Mouse (Mus musculus) hindbrain, postnatal 0 days (tissue): ENCODE measurements around the gene Arih1. TPM values are rescaled to one million over a fixed set of nuclear protein-coding genes. Genes with fewer than 3 reads are reported as not detected.

Experiments
- ATAC-seq: fragments of 200-750 bp; cut with Nextera tagmentation; 2 replicates; pipeline ENCODE4 v1.8.0; 2017; ENCODE audit warnings: mild to moderate bottlenecking, moderate TSS enrichment, moderate library complexity
- DNase-seq: peaks from one replicate; pipeline ENCODE4 v3.0.0-alpha.2; 2015; ENCODE audit warnings: low spot score
- H3K27ac ChIP-seq: fragments of 300-500 bp; sonication (generic); 2 replicates; pipeline ENCODE4 v1.5.1; 2014; ENCODE audit warnings: mild to moderate bottlenecking
- H3K27me3 ChIP-seq: fragments of 300-500 bp; sonication (generic); 2 replicates; pipeline ENCODE4 v1.6.1; 2014; ENCODE audit warnings: low read length, mixed read lengths; ENCODE audit not compliant: insufficient read depth
- H3K36me3 ChIP-seq: fragments of 300-500 bp; sonication (generic); 2 replicates; pipeline ENCODE4 v1.6.1; 2014; ENCODE audit warnings: low read length, mixed read lengths; ENCODE audit not compliant: insufficient read depth
- H3K4me1 ChIP-seq: fragments of 300-500 bp; sonication (generic); 2 replicates; pipeline ENCODE4 v1.6.1; 2014; ENCODE audit warnings: antibody characterized with exemption, low read length, mixed read lengths; ENCODE audit not compliant: insufficient read depth
- H3K4me2 ChIP-seq: fragments of 300-500 bp; sonication (generic); 2 replicates; pipeline ENCODE4 v1.6.1; 2014; ENCODE audit warnings: low read depth, mild to moderate bottlenecking, low read length, moderate library complexity, mixed read lengths
- H3K4me3 ChIP-seq: fragments of 300-500 bp; sonication (generic); 2 replicates; pipeline ENCODE4 v1.5.1; 2014; ENCODE audit warnings: low read length
- H3K9ac ChIP-seq: fragments of 300-500 bp; sonication (generic); replicated peaks from 2 replicates; pipeline ENCODE4 v1.6.1; 2014; ENCODE audit warnings: mild to moderate bottlenecking, low read length, moderate library complexity, mixed read lengths
- H3K9me3 ChIP-seq: fragments of 300-500 bp; sonication (generic); 2 replicates; pipeline ENCODE4 v1.6.1; 2016; ENCODE audit warnings: low read length, mixed read lengths
- CTCF ChIP-seq: IDR thresholded peaks from 2 replicates; pipeline ENCODE4 v1.5.1; 2016; ENCODE audit warnings: antibody characterized with exemption, control low read depth, low read depth
- WGBS: fragments of 180-500 bp; shearing (Covaris S2); extraction: QIAGEN DNeasy Blood & Tissue Kit; methylation state at CpG from one replicate; pipeline ENCODE4 v1.1.7; 2014; 5-methylcytosine and 5-hydroxymethylcytosine counted together
- polyA plus RNA-seq: library from polyadenylated mRNA; unstranded; fragments of >200 nt; fragmentation: Nextera tagmentation; extraction: Ambion mirVana; gene quantifications from 2 replicates; pipeline ENCODE4 v1.2.1, GENCODE M21; 2015
- total RNA-seq: library from RNA; depleted of rRNA; stranded (reverse); fragments of >200 nt; gene quantifications from 2 replicates; pipeline ENCODE4 v1.2.3, GENCODE M21; 2014; rRNA removed

Gene Arih1
- 34.4 and 40.3 TPM in 2 replicates for total RNA-seq
- polyA plus RNA-seq, result 7.4 and 9.3 TPM in 2 replicates

DNA sequence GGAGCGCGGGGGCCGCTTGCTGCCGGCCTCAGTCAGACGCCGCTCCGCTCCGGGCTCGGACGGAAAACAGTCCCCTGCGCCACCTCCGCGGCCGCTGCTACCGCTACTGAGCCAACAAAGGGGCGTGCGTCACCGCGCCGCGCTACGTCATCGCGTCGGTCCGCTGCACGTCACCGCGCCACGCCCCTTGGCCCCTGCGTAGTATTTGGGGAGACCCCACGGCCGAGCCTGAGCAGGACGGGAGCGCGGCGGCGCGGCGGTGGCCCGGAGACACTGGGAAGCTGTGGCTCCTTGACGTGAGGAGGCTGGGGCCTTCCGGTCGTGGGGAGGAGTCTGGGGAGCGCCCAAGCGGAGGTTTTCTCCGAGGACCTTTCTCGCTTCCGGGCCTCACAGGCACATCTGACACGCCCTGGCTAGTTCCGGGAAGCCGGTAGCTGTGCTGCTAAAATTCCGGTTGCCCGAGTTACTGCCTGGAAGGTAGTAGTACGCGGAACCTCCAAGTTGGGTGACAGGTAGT, at the start of gene Arih1:
TSS of gene Arih1 (minus strand) at position 70 of the 517 bp plus-strand sequence.
- ATAC-seq, result peak; percentile 99
- Histone ChIP-seq H3K4me3 (peak within 1 kb of the TSS; percentile 100), H3K4me1 (0 out of 2 replicates have a peak, but pooled peaks cover 2% of the 10 kb centered on the region), H3K27me3 (no peaks in the 10 kb centered on the region), H3K36me3 (no peaks in the 10 kb centered on the region), H3K4me2 (peak within 1 kb of the TSS; percentile 94), H3K27ac (peak within 1 kb of the TSS; percentile 99), H3K9ac (peak within 1 kb of the TSS; percentile 99), H3K9me3 (no peaks in the 10 kb centered on the region)
- under 1% methylated on average over 55 of the region's 56 CpGs for WGBS
- no peak; the same call in 1 of the 2 replicates for TF ChIP-seq CTCF
- peak; percentile 99 for DNase-seq

GRCm38 (mm10) chr9:59533889-59534288, 47.5 kb upstream of the Arih1 start:
- no peak for ATAC-seq
- 80% methylated on average over 4 of the region's 4 CpGs for WGBS
- Histone ChIP-seq H3K27me3 (no peaks in the 10 kb centered on the region), H3K9ac (no peak overlapping the region), H3K4me1 (0 out of 2 replicates have a peak, but pooled peaks cover 1% of the 10 kb centered on the region), H3K36me3 (no peaks in the 10 kb centered on the region), H3K4me3 (no peak overlapping the region), H3K27ac (no peak overlapping the region), H3K9me3 (no peaks in the 10 kb centered on the region), H3K4me2 (no peak overlapping the region)
- TF ChIP-seq CTCF, result no peak
- DNase-seq, result no peak

- no peak for ATAC-seq
Observed at GRCm38 (mm10) chr9:59533422-59533821, 47.0 kb upstream of the Arih1 start.

DNA sequence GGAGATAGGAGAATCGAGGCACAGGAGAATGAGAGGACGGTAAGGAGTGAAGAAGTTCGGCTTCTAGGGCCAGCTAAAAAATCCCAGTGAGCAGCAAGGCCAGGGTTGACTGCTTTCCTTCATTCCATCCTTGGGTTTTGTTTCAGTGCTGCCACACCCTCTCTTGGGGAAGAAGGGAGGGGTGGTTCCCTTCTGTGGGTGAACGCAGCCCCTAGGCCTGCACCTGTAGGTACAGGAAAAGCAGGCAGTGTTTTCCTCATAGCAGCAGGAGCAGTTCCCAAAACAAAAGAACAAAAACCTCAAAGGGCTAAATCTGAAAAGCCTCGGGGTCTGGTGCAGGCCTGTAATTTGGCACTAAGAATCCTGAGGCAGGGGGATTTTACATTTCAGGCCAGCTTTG, 45.2 kb upstream of the Arih1 start:
- ATAC-seq, result no peak
- H3K27ac ChIP-seq, result no peak overlapping the region

More at GRCm38 (mm10) chr9:59533422-59533821, 47.0 kb upstream of the Arih1 start:
- no peaks in the 10 kb centered on the region for H3K9me3 ChIP-seq
- no peaks in the 10 kb centered on the region for H3K36me3 ChIP-seq
- no peak for DNase-seq
- no peaks in the 10 kb centered on the region for H3K27me3 ChIP-seq
- H3K4me2 ChIP-seq, result no peak overlapping the region
- H3K9ac ChIP-seq, result no peak overlapping the region
- no peak overlapping the region for H3K4me3 ChIP-seq
- TF ChIP-seq CTCF, result no peak
- H3K27ac ChIP-seq, result no peak overlapping the region
- WGBS, result 60% methylated on average over 2 of the region's 2 CpGs
- no peaks in the 10 kb centered on the region for H3K4me1 ChIP-seq

GRCm38 (mm10) chr9:59528274-59528673, 41.9 kb upstream of the Arih1 start:
- no peak for ATAC-seq
- H3K36me3 ChIP-seq, result no peaks in the 10 kb centered on the region
- no peak for TF ChIP-seq CTCF
- H3K4me1 ChIP-seq, result no peaks in the 10 kb centered on the region
- H3K4me3 ChIP-seq, result no peak overlapping the region
- no peak for DNase-seq
- no peak overlapping the region for H3K4me2 ChIP-seq
- H3K9ac ChIP-seq, result no peak overlapping the region
- no peak overlapping the region for H3K27ac ChIP-seq
- 92% methylated on average over 2 of the region's 2 CpGs for whole genome bisulfite sequencing
- no peaks in the 10 kb centered on the region for H3K9me3 ChIP-seq
- H3K27me3 ChIP-seq, result no peaks in the 10 kb centered on the region

More for the DNA sequence above, 45.2 kb upstream of the Arih1 start:
- 25% methylated on average over 5 of the region's 5 CpGs for WGBS
- no peak for DNase-seq
- H3K4me2 ChIP-seq, result no peak overlapping the region
- no peak for TF ChIP-seq CTCF
- no peaks in the 10 kb centered on the region for H3K4me1 ChIP-seq
- H3K27me3 ChIP-seq, result no peaks in the 10 kb centered on the region
- H3K9ac ChIP-seq, result no peak overlapping the region
- no peaks in the 10 kb centered on the region for H3K36me3 ChIP-seq
- H3K9me3 ChIP-seq, result no peaks in the 10 kb centered on the region
- no peak overlapping the region for H3K4me3 ChIP-seq

DNA sequence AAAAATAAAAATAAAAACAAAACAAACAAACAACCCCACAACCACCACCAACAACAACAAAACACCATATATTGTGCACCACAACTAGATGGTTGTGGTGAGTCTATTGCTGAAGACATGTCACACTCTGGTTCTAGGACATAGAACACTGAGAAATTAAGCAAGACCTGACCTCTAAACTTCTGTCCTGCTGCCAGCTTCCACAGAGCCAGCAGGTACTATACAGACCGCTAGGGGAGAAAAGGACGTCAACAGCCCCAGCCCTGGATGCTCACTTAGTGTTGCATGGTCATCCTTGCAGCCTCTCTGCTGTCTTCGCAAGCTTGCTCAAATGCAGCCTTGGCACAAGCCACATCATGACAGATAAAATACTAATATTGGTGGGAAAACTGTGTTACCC, 41.2 kb upstream of the Arih1 start:
- H3K4me3 ChIP-seq, result no peak overlapping the region
- no peaks in the 10 kb centered on the region for H3K36me3 ChIP-seq
- no peak for TF ChIP-seq CTCF
- no peaks in the 10 kb centered on the region for H3K27me3 ChIP-seq
- H3K9me3 ChIP-seq, result no peaks in the 10 kb centered on the region
- H3K4me2 ChIP-seq, result no peak overlapping the region
- ATAC-seq (no peak), DNase-seq (no peak)
- no peak overlapping the region for H3K27ac ChIP-seq
- no peak overlapping the region for H3K9ac ChIP-seq
- WGBS, result 92% methylated on average over 3 of the region's 3 CpGs
- H3K4me1 ChIP-seq, result no peaks in the 10 kb centered on the region

- Histone ChIP-seq H3K9ac (no peak overlapping the region), H3K4me2 (no peak overlapping the region), H3K4me1 (no peaks in the 10 kb centered on the region), H3K4me3 (no peak overlapping the region), H3K9me3 (no peaks in the 10 kb centered on the region), H3K27me3 (no peaks in the 10 kb centered on the region), H3K36me3 (no peaks in the 10 kb centered on the region), H3K27ac (no peak overlapping the region)
- WGBS, result 79% methylated on average over 6 of the region's 6 CpGs
- ATAC-seq (no peak), DNase-seq (no peak)
- no peak for TF ChIP-seq CTCF
Observed at GRCm38 (mm10) chr9:59526727-59527126, 40.3 kb upstream of the Arih1 start.
